Mouse (Mus musculus): ENCODE measurements around the gene Cadm1.

DNA sequence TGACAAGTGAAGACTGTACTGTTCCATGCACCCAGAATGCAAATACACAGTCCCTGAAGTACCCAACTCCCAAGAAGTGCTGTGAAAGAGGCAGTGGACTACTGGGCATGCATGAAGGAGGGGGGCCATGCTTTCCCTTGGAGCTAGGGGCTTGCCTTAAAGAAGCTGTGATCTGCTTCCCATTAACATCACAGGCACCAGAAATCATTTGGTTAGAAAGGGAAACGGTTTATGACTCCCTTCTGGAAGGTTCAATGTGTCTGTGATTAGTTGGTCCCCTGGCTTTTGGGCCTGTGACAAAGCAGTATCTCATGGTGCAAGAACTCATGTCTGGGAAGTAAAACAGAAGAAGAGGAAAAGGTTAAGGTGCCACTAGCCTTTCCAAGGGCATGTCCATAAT lies 336.0 kb downstream of the Cadm1 start:
- TF ChIP-seq POLR2A (IDR thresholded peaks at IDR 0.05; ENCODE audit: insufficient read depth, low read length) (no peak), EP300 (IDR thresholded peaks at IDR 0.05; ENCODE audit: insufficient read depth, low read depth, low read length) (no peak)

All from ES-Bruce4 (cell line).